Mouse (Mus musculus) ES-Bruce4 (cell line): ENCODE results near the gene Arhgap17. TPM values are rescaled to one million over a fixed set of nuclear protein-coding genes. Genes with fewer than 3 reads are reported as not detected.

Experiments
- H3K27ac ChIP-seq: 2 replicates; pipeline ENCODE4 v1.5.1; 2012; ENCODE audit warnings: low read length, inconsistent platforms; ENCODE audit not compliant: insufficient read depth
- H3K27me3 ChIP-seq: 2 replicates; pipeline ENCODE4 v1.6.1; 2012; ENCODE audit warnings: mild to moderate bottlenecking, low read length, inconsistent platforms; ENCODE audit not compliant: control insufficient read depth, poor library complexity, insufficient read depth, severe bottlenecking
- H3K36me3 ChIP-seq: 2 replicates; pipeline ENCODE4 v1.6.1; 2012; ENCODE audit warnings: inconsistent platforms, mild to moderate bottlenecking, low read length, moderate library complexity; ENCODE audit not compliant: control insufficient read depth, poor library complexity, insufficient read depth, severe bottlenecking
- H3K4me1 ChIP-seq: one replicate; pipeline ENCODE4 v1.8.1; 2011; ENCODE audit warnings: low read length; ENCODE audit not compliant: control insufficient read depth, insufficient read depth
- H3K4me3 ChIP-seq: 2 replicates; pipeline ENCODE4 v1.5.1; 2011; ENCODE audit warnings: low read depth, mild to moderate bottlenecking, low read length
- H3K9ac ChIP-seq: 2 replicates; pipeline ENCODE4 v1.6.1; 2012; ENCODE audit warnings: low read depth, mild to moderate bottlenecking, inconsistent platforms; ENCODE audit not compliant: poor library complexity, severe bottlenecking
- H3K9me3 ChIP-seq: replicated peaks from 2 replicates; pipeline ENCODE4 v1.6.1; 2012; ENCODE audit warnings: mild to moderate bottlenecking, low read length, inconsistent platforms; ENCODE audit not compliant: control insufficient read depth, poor library complexity, insufficient read depth, severe bottlenecking
- CTCF ChIP-seq: IDR thresholded peaks from one replicate; pipeline ENCODE4 v1.8.1; 2011; ENCODE audit warnings: low read depth, low read length
- EP300 ChIP-seq: IDR thresholded peaks from 2 replicates; pipeline ENCODE4 v1.6.1; 2011; ENCODE audit warnings: low read depth, low read length; ENCODE audit not compliant: insufficient read depth
- POLR2A ChIP-seq: IDR thresholded peaks from one replicate; pipeline ENCODE4 v1.8.1; 2011; ENCODE audit warnings: low read length; ENCODE audit not compliant: insufficient read depth
- polyA plus RNA-seq: library from polyadenylated mRNA; stranded (reverse); fragments of >200 nt; gene quantifications from 2 replicates; pipeline ENCODE4 v1.2.4, GENCODE M21; 2011; ENCODE audit warnings: low read depth; ENCODE audit not compliant: missing spikeins, insufficient read depth, insufficient read length

Arhgap17 gene
- polyA plus RNA-seq, 1 experiment, result 38.2 TPM

DNA sequence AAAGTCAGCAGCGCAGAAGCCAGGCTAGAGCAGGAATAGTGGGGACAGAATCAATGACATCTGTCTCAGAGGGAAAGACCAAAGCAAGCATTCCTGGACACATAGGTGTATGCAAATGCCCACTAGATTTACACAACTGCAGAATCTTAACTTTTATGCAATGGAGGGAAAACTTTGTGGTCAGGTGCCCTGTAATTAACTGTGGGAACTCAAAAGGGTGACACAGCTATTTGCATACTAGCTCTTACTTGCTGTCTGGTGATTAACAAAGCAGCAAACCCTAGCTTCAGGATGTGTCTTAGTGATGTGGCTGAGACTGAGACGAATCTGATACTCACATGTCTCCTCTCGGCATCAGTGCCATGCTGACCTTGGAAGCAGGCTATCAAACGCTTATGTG lies 42.8 kb downstream of the Arhgap17 start:
- H3K36me3 ChIP-seq, result 0 out of 2 replicates have a peak, but pooled peaks cover 4% of the 10 kb centered on the region
- H3K9me3 ChIP-seq, result no peaks in the 10 kb centered on the region
- no peak overlapping the region for H3K9ac ChIP-seq
- H3K27me3 ChIP-seq, result no peaks in the 10 kb centered on the region
- no peaks in the 10 kb centered on the region for H3K4me1 ChIP-seq
- no peak overlapping the region for H3K4me3 ChIP-seq
- H3K27ac ChIP-seq, result no peak overlapping the region
- TF ChIP-seq POLR2A, result no peak

GRCm38 (mm10) chr7:123326062-123326461 lies 43.7 kb downstream of the Arhgap17 start:
- H3K4me1 ChIP-seq, result no peaks in the 10 kb centered on the region
- H3K9me3 ChIP-seq, result no peaks in the 10 kb centered on the region
- no peak overlapping the region for H3K27ac ChIP-seq
- H3K9ac ChIP-seq, result no peak overlapping the region
- no peaks in the 10 kb centered on the region for H3K27me3 ChIP-seq
- TF ChIP-seq CTCF (no peak), EP300 (no peak), POLR2A (no peak)
- no peak overlapping the region for H3K4me3 ChIP-seq
- H3K36me3 ChIP-seq, result peaks cover 8% of the 10 kb centered on the region; the same call in 1 of the 2 replicates

DNA sequence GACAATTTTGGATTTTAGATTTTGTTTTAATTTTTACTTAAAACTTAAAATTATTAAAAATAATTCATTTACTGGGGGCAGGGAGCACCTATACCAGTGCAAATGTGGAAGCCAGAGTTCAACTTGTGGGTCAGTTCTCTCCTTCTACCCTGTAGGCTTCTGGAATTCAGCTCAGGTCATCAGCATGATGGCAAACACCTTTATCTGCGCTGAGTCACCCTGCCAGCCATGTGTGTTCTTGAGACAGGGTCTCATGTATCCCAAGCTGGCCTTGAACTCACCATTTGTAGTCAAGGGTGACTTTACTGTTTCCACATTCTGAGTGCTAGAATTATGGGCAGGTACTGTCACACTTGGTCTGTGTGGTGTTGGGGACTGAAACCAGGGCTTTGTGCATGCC lies 45.6 kb downstream of the Arhgap17 start:
- H3K27me3 ChIP-seq, result no peaks in the 10 kb centered on the region
- no peak overlapping the region for H3K4me3 ChIP-seq
- peaks cover 12% of the 10 kb centered on the region for H3K36me3 ChIP-seq
- H3K4me1 ChIP-seq, result no peaks in the 10 kb centered on the region
- no peak for TF ChIP-seq EP300
- TF ChIP-seq CTCF, result no peak
- no peak for TF ChIP-seq POLR2A
- H3K9ac ChIP-seq, result no peak overlapping the region
- H3K27ac ChIP-seq, result no peak overlapping the region
- H3K9me3 ChIP-seq, result no peaks in the 10 kb centered on the region

DNA sequence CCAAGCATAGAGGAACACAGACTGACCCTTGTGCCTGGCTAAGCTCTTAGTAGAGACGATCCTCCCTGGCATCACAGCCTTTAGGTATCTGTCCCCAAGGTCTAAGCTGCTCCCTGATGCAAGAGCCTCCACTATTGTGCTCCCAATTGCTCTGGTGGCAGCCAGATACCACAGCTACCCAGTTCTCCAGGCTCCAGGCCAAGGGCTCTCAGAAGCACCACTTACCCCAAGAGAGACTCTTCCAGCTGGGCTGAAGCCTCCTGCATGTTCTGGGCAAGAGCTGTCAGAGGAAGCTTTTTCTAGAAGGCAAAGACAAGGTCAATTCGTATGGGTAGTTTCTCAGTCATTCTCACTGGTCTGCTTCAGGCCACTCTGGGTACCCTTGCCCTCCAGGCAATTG lies 46.3 kb downstream of the Arhgap17 start:
- Histone ChIP-seq H3K9me3 (no peaks in the 10 kb centered on the region), H3K4me3 (no peak overlapping the region), H3K27me3 (no peaks in the 10 kb centered on the region), H3K27ac (no peak overlapping the region), H3K4me1 (no peaks in the 10 kb centered on the region), H3K9ac (no peak overlapping the region), H3K36me3 (peaks cover 12% of the 10 kb centered on the region)
- TF ChIP-seq POLR2A (no peak), CTCF (no peak), EP300 (no peak)

DNA sequence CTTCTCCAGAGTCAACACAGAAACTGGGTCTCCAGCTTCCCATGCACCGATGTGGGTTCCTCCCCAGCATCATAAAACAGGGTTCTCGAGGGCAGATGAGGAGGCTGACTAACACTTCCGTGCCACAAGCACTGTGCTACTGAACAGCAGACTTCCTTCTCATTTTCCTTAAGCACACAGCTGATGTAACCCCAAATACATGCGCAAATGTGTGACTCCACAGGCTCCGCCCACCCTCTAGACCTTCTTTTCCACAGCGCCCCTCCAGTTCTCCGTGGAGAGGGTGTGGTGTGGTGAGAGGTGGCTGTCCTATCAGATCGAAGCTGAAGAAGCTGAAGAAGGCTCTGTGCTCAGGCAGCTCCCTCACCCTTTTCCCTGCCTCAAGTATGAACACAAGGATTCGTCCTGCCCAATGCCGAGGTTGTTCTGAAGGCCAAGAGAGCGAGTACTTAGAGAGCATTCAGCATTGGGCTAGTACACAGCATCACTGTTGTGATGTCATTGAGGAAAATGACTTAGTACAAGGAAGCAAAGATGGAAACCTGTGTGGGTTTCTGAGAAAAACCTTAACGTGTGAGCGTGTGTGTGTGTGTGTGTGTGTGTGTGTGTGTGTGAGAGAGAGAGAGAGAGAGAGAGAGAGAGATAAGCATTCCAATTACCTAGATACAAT lies 47.1 kb downstream of the Arhgap17 start:
- H3K9ac ChIP-seq, result no peak overlapping the region
- H3K36me3 ChIP-seq, result peaks cover 12% of the 10 kb centered on the region
- no peak overlapping the region for H3K27ac ChIP-seq
- H3K9me3 ChIP-seq, result no peaks in the 10 kb centered on the region
- H3K4me1 ChIP-seq, result no peaks in the 10 kb centered on the region
- no peak for TF ChIP-seq POLR2A
- no peaks in the 10 kb centered on the region for H3K27me3 ChIP-seq
- H3K4me3 ChIP-seq, result no peak overlapping the region

DNA sequence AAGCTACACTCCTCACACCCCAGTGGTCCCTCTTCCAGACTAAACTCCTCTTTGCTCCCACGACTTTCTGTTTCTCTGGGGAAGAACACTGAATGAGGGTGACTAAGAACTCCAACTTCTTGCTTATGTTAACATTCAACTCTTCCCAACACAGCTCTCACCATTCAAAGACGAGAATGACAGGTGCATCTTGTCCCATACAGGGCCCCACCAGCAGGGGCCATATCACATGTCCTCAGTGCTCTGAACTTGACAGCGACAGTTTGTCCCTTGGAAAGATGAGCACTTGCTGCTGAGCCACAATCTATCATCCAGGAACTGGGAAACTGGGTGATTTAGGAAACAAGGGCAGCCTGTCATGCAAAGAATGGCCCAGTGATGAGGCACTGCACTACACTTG lies 57.0 kb downstream of the Arhgap17 start:
- peaks cover 7% of the 10 kb centered on the region for H3K36me3 ChIP-seq

More for the DNA sequence above, 57.0 kb downstream of the Arhgap17 start:
- Histone ChIP-seq H3K9ac (no peak overlapping the region), H3K27me3 (no peaks in the 10 kb centered on the region), H3K9me3 (no peaks in the 10 kb centered on the region), H3K4me3 (no peak overlapping the region), H3K27ac (no peak overlapping the region), H3K4me1 (no peaks in the 10 kb centered on the region)
- TF ChIP-seq POLR2A, result no peak
- no peak for TF ChIP-seq EP300
- TF ChIP-seq CTCF, result no peak
